Mouse (Mus musculus): ENCODE measurements around the gene Gusb. TPM values are rescaled to one million over a fixed set of nuclear protein-coding genes. Genes with fewer than 3 reads are reported as not detected.
"Not testable (repeated sequence)": the region's sequence is repeated elsewhere in the genome, so short reads cannot be mapped to it uniquely, and the experiment has no call there.

The Gusb gene
- polyA plus RNA-seq, 1 experiment: 22.6 TPM

- no peak overlapping the region for H3K4me3 ChIP-seq (replicated peaks; ENCODE audit: control insufficient read depth, low read depth, low read length)
- 28% methylated on average over 6 of the region's 6 CpGs for WGBS
Measured at GRCm38 (mm10) chr5:129955792-129956191, 47.1 kb downstream of the Gusb start.

GRCm38 (mm10) chr5:129954473-129955254, 48.2 kb downstream of the Gusb start:
- TF ChIP-seq CTCF (IDR thresholded peaks at IDR 0.05; ENCODE audit: control insufficient read depth, insufficient read depth, low read length) (no peak), POLR2A (IDR thresholded peaks at IDR 0.05; ENCODE audit: borderline replicate concordance, control insufficient read depth, low read depth, low read length) (no peak)
- no peak overlapping the region for H3K4me3 ChIP-seq (replicated peaks; ENCODE audit: control insufficient read depth, low read depth, low read length)
- peaks cover 4% of the 10 kb centered on the region for H3K4me1 ChIP-seq (ENCODE audit: control insufficient read depth, insufficient read depth, low read length)
- peak overlapping the region; percentile 51 for H3K27ac ChIP-seq (ENCODE audit: control insufficient read depth, insufficient read depth, low read depth, low read length, poor library complexity)
- WGBS: 49% methylated on average over 5 of the region's 5 CpGs

More at GRCm38 (mm10) chr5:129955792-129956191, 47.1 kb downstream of the Gusb start:
- H3K27ac ChIP-seq (ENCODE audit: control insufficient read depth, insufficient read depth, low read depth, low read length, poor library complexity): no peak overlapping the region
- TF ChIP-seq POLR2A (IDR thresholded peaks at IDR 0.05; ENCODE audit: borderline replicate concordance, control insufficient read depth, low read depth, low read length) (no peak), CTCF (IDR thresholded peaks at IDR 0.05; ENCODE audit: control insufficient read depth, insufficient read depth, low read length) (no peak)
- peaks cover 4% of the 10 kb centered on the region for H3K4me1 ChIP-seq (ENCODE audit: control insufficient read depth, insufficient read depth, low read length)

- Histone ChIP-seq H3K27ac (ENCODE audit: control insufficient read depth, insufficient read depth, low read depth, low read length, poor library complexity) (no peak overlapping the region), H3K4me1 (ENCODE audit: control insufficient read depth, insufficient read depth, low read length) (peaks cover 2% of the 10 kb centered on the region), H3K4me3 (replicated peaks; ENCODE audit: control insufficient read depth, low read depth, low read length) (no peak overlapping the region)
- WGBS: 67% methylated on average over 4 of the region's 4 CpGs
- TF ChIP-seq POLR2A (IDR thresholded peaks at IDR 0.05; ENCODE audit: borderline replicate concordance, control insufficient read depth, low read depth, low read length): no peak
- no peak for TF ChIP-seq CTCF (IDR thresholded peaks at IDR 0.05; ENCODE audit: control insufficient read depth, insufficient read depth, low read length)
Measured at GRCm38 (mm10) chr5:129952143-129952542, 50.7 kb downstream of the Gusb start.

GRCm38 (mm10) chr5:129947528-129948033, 55.3 kb downstream of the Gusb start:
- H3K4me3 ChIP-seq (replicated peaks; ENCODE audit: control insufficient read depth, low read depth, low read length): no peak overlapping the region
- no peak overlapping the region for H3K27ac ChIP-seq (ENCODE audit: control insufficient read depth, insufficient read depth, low read depth, low read length, poor library complexity)
- H3K4me1 ChIP-seq (ENCODE audit: control insufficient read depth, insufficient read depth, low read length): no peaks in the 10 kb centered on the region
- TF ChIP-seq CTCF (IDR thresholded peaks at IDR 0.05; ENCODE audit: control insufficient read depth, insufficient read depth, low read length): no peak
- no peak for TF ChIP-seq POLR2A (IDR thresholded peaks at IDR 0.05; ENCODE audit: borderline replicate concordance, control insufficient read depth, low read depth, low read length)
- 24% methylated on average over 2 of the region's 2 CpGs for WGBS

- no peak overlapping the region for H3K4me3 ChIP-seq (replicated peaks; ENCODE audit: control insufficient read depth, low read depth, low read length)
- no peak for TF ChIP-seq POLR2A (IDR thresholded peaks at IDR 0.05; ENCODE audit: borderline replicate concordance, control insufficient read depth, low read depth, low read length)
- no peak for TF ChIP-seq CTCF (IDR thresholded peaks at IDR 0.05; ENCODE audit: control insufficient read depth, insufficient read depth, low read length)
- no peak overlapping the region for H3K27ac ChIP-seq (ENCODE audit: control insufficient read depth, insufficient read depth, low read depth, low read length, poor library complexity)
- WGBS: 76% methylated on average over 1 of the region's 1 CpGs
- no peaks in the 10 kb centered on the region; the same call in 1 of the 2 replicates for H3K4me1 ChIP-seq (ENCODE audit: control insufficient read depth, insufficient read depth, low read length)
Measured at GRCm38 (mm10) chr5:129943402-129943801, 59.4 kb downstream of the Gusb start.

- under 1% methylated on average over 46 of the region's 82 CpGs for WGBS
- peak overlapping the region; percentile 83 for H3K4me3 ChIP-seq (replicated peaks; ENCODE audit: control insufficient read depth, low read depth, low read length)
- H3K4me1 ChIP-seq (ENCODE audit: control insufficient read depth, insufficient read depth, low read length): not testable (repeated sequence)
- peak overlapping the region; percentile 83 for H3K27ac ChIP-seq (ENCODE audit: control insufficient read depth, insufficient read depth, low read depth, low read length, poor library complexity)
Measured at GRCm38 (mm10) chr5:129942073-129942939, 60.5 kb downstream of the Gusb start.

- under 1% methylated on average over 58 of the region's 59 CpGs for WGBS
- Histone ChIP-seq H3K4me3 (replicated peaks; ENCODE audit: control insufficient read depth, low read depth, low read length) (peak within 1 kb of the TSS; percentile 83), H3K4me1 (ENCODE audit: control insufficient read depth, insufficient read depth, low read length) (no peaks in the 10 kb centered on the region; the same call in 1 of the 2 replicates), H3K27ac (ENCODE audit: control insufficient read depth, insufficient read depth, low read depth, low read length, poor library complexity) (peak within 1 kb of the TSS; percentile 83)
- TF ChIP-seq CTCF (IDR thresholded peaks at IDR 0.05; ENCODE audit: control insufficient read depth, insufficient read depth, low read length) (no peak), POLR2A (IDR thresholded peaks at IDR 0.05; ENCODE audit: borderline replicate concordance, control insufficient read depth, low read depth, low read length) (peak; percentile 7; the same call in 1 of the 2 replicates)
Measured at GRCm38 (mm10) chr5:129941495-129942045, 61.3 kb downstream of the Gusb start, which contains the start of gene Vkorc1l1. TSS of gene Vkorc1l1 (plus strand) at chr5:129941970.
